Mouse (Mus musculus): ENCODE measurements around the gene Unc5cl.
"Not testable (repeated sequence)": the region's sequence is repeated elsewhere in the genome, so short reads cannot be mapped to it uniquely, and the experiment has no call there.

The Unc5cl gene

GRCm38 (mm10) chr17:48467395-48468231 is 12.9 kb downstream of the Unc5cl start:
- peak; percentile 91 for DNase-seq

- not testable (repeated sequence) for DNase-seq
Measured at GRCm38 (mm10) chr17:48474282-48474681, 19.6 kb downstream of the Unc5cl start.

GRCm38 (mm10) chr17:48475444-48475843 is 20.7 kb downstream of the Unc5cl start:
- no peak for DNase-seq

- DNase-seq: no peak
Measured at GRCm38 (mm10) chr17:48479952-48480351, 25.3 kb downstream of the Unc5cl start.

GRCm38 (mm10) chr17:48483764-48484163 is 29.1 kb downstream of the Unc5cl start:
- no peak for DNase-seq

GRCm38 (mm10) chr17:48484191-48484590 is 29.5 kb downstream of the Unc5cl start:
- no peak for DNase-seq

- DNase-seq: no peak
Measured at GRCm38 (mm10) chr17:48489466-48489865, 34.8 kb downstream of the Unc5cl start.

GRCm38 (mm10) chr17:48492621-48493020 is 37.9 kb downstream of the Unc5cl start:
- peak; percentile 10 for DNase-seq

GRCm38 (mm10) chr17:48493582-48493981 is 38.9 kb downstream of the Unc5cl start:
- no peak for DNase-seq

GRCm38 (mm10) chr17:48493986-48494385 is 39.3 kb downstream of the Unc5cl start:
- no peak for DNase-seq

- DNase-seq: no peak
Measured at GRCm38 (mm10) chr17:48497986-48498385, 43.3 kb downstream of the Unc5cl start.

- no peak for DNase-seq
Measured at GRCm38 (mm10) chr17:48500846-48501445, 46.2 kb downstream of the Unc5cl start.

GRCm38 (mm10) chr17:48505006-48505405 is 50.3 kb downstream of the Unc5cl start:
- DNase-seq: no peak

- no peak for DNase-seq
Measured at GRCm38 (mm10) chr17:48506986-48507385, 52.3 kb downstream of the Unc5cl start.

- DNase-seq: no peak
Measured at GRCm38 (mm10) chr17:48509596-48509995, 54.9 kb downstream of the Unc5cl start.

- DNase-seq: peak; percentile 24
Measured at GRCm38 (mm10) chr17:48512614-48513281, 58.0 kb downstream of the Unc5cl start.

GRCm38 (mm10) chr17:48514613-48515012 is 59.9 kb downstream of the Unc5cl start:
- DNase-seq: no peak

- no peak for DNase-seq
Measured at GRCm38 (mm10) chr17:48519046-48519445, 64.3 kb downstream of the Unc5cl start.

- no peak for DNase-seq
Measured at GRCm38 (mm10) chr17:48520352-48520751, 65.7 kb downstream of the Unc5cl start.

- no peak for DNase-seq
Measured at GRCm38 (mm10) chr17:48523056-48523455, 68.4 kb downstream of the Unc5cl start.

GRCm38 (mm10) chr17:48533844-48534705 is 79.4 kb downstream of the Unc5cl start:
- no peak for DNase-seq

- peak; percentile 69 for DNase-seq
Measured at GRCm38 (mm10) chr17:48538328-48538727, 83.6 kb downstream of the Unc5cl start.

- no peak for DNase-seq
Measured at GRCm38 (mm10) chr17:48539326-48539725, 84.6 kb downstream of the Unc5cl start.
